Mouse (Mus musculus) lung, adult 2 months (tissue): Measurements from ENCODE around the gene Anxa6.

ENCODE experiments used
- CTCF ChIP-seq: fragments of 200-500 bp; IDR thresholded peaks from 2 replicates; pipeline ENCODE4 v1.5.1; 2011; ENCODE audit warnings: mild to moderate bottlenecking, low read length, control low read depth; ENCODE audit not compliant: insufficient read depth
- POLR2A ChIP-seq: fragments of 200-500 bp; IDR thresholded peaks from 2 replicates; pipeline ENCODE4 v1.6.1; 2011; ENCODE audit warnings: low read depth, mild to moderate bottlenecking, control low read depth, low read length, borderline replicate concordance; ENCODE audit errors: extremely low read depth

DNA sequence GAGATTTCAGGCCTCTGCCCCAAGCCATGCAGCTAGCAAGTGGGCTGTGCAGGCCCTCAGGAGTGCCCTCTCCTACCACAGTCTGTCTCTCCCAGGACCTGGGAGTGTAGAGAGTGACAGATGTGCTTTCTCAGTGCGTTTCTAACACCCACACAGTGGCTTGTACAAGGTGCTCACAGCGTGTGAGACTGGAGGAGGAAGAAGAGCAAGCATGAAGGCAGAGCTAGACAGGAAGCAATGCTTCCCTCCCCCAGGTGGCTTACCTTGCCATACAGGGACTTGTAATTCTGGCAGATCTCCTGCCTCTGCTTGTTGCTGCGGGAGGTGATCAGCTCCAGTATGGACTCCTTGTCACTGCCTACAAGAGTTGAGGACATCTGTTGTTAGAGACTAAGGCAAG, 21.8 kb downstream of the Anxa6 start:
- TF ChIP-seq POLR2A (no peak), CTCF (no peak)
